Mouse (Mus musculus) thymus, adult 2 months (tissue): ENCODE results near the gene Gm49369.

ENCODE experiments used
- CTCF ChIP-seq: fragments of 200-500 bp; IDR thresholded peaks from 2 replicates; pipeline ENCODE4 v1.5.1; 2012; ENCODE audit warnings: mild to moderate bottlenecking, control low read depth, low read length, moderate library complexity, borderline replicate concordance; ENCODE audit not compliant: control insufficient read depth, poor library complexity, insufficient read depth; ENCODE audit errors: extremely low read depth
- POLR2A ChIP-seq: fragments of 200-500 bp; IDR thresholded peaks from 2 replicates; pipeline ENCODE4 v1.6.1; 2012; ENCODE audit warnings: mild to moderate bottlenecking, low read length, control low read depth, moderate library complexity; ENCODE audit not compliant: control insufficient read depth, poor library complexity, insufficient read depth; ENCODE audit errors: extremely low read depth

GRCm38 (mm10) chr7:142340269-142340970 is 42.0 kb downstream of the Gm49369 start:
- peak; percentile 72; the same call in 1 of the 2 replicates for TF ChIP-seq CTCF
- no peak for TF ChIP-seq POLR2A
